Mouse (Mus musculus) heart, embryonic 14.5 days (tissue): ENCODE results near the gene Ppt2. TPM values are rescaled to one million over a fixed set of nuclear protein-coding genes. Genes with fewer than 3 reads are reported as not detected.

ENCODE experiments used
- ATAC-seq: fragments of 200-750 bp; cut with Nextera tagmentation; 2 replicates; pipeline ENCODE4 v1.8.0; 2017; ENCODE audit warnings: low read depth, moderate TSS enrichment; ENCODE audit not compliant: insufficient number of reproducible peaks, insufficient read depth, low FRiP score
- H3K27ac ChIP-seq, 2 experiments: fragments of 200-500 bp in 1 of 2; fragments of 300-500 bp in 1 of 2; sonication (generic) in 1 of 2; replicated peaks in 1 of 2; 2 replicates each; pipeline ENCODE4 v1.5.1; 2012 to 2014; ENCODE audit warnings: low read depth in 2 of 2, low read length in 2 of 2, control low read depth in 1 of 2, mild to moderate bottlenecking in 1 of 2, mixed read lengths in 1 of 2; ENCODE audit not compliant: control insufficient read depth in 1 of 2, insufficient read depth in 1 of 2
- H3K27me3 ChIP-seq: fragments of 300-500 bp; sonication (generic); 2 replicates; pipeline ENCODE4 v1.6.1; 2014; ENCODE audit warnings: mild to moderate bottlenecking, low read length, control low read depth; ENCODE audit not compliant: control insufficient read depth, insufficient read depth
- H3K36me3 ChIP-seq: fragments of 300-500 bp; sonication (generic); 2 replicates; pipeline ENCODE4 v1.6.1; 2014; ENCODE audit warnings: mild to moderate bottlenecking, control low read depth, low read length, mixed read lengths; ENCODE audit not compliant: control insufficient read depth, insufficient read depth
- H3K4me1 ChIP-seq, 2 experiments: fragments of 200-500 bp in 1 of 2; fragments of 300-500 bp in 1 of 2; sonication (generic) in 1 of 2; 2 replicates each; pipeline ENCODE4 v1.6.1; 2012 to 2014; ENCODE audit warnings: low read length in 2 of 2, control low read depth in 1 of 2, mixed read lengths in 1 of 2; ENCODE audit not compliant: control insufficient read depth in 2 of 2, insufficient read depth in 2 of 2
- H3K4me2 ChIP-seq: fragments of 300-500 bp; sonication (generic); 2 replicates; pipeline ENCODE4 v1.6.1; 2014; ENCODE audit warnings: mild to moderate bottlenecking, low read length
- H3K4me3 ChIP-seq, 2 experiments: fragments of 200-500 bp in 1 of 2; fragments of 300-500 bp in 1 of 2; sonication (generic) in 1 of 2; 2 replicates each; pipeline ENCODE4 v1.5.1; 2012 to 2014; ENCODE audit warnings: low read length in 2 of 2, mild to moderate bottlenecking in 2 of 2, control low read depth in 1 of 2, low read depth in 1 of 2, moderate library complexity in 1 of 2; ENCODE audit not compliant: control insufficient read depth in 1 of 2, insufficient read depth in 1 of 2
- H3K9ac ChIP-seq: fragments of 300-500 bp; sonication (generic); 2 replicates; pipeline ENCODE4 v1.6.1; 2014; ENCODE audit warnings: mild to moderate bottlenecking, low read length
- H3K9me3 ChIP-seq: fragments of 300-500 bp; sonication (generic); 2 replicates; pipeline ENCODE4 v1.6.1; 2016; ENCODE audit warnings: low read length, control low read depth; ENCODE audit not compliant: control insufficient read depth
- WGBS: fragments of 180-500 bp; shearing (Covaris S2); extraction: QIAGEN DNeasy Blood & Tissue Kit; methylation state at CpG from one replicate; pipeline ENCODE4 v1.1.7; 2014; 5-methylcytosine and 5-hydroxymethylcytosine counted together
- polyA plus RNA-seq: library from polyadenylated mRNA; unstranded; fragments of >200 nt; fragmentation: Nextera tagmentation; extraction: Ambion mirVana; gene quantifications from 2 replicates; pipeline ENCODE4 v1.2.1, GENCODE M21; 2014

The Ppt2 gene
- polyA plus RNA-seq, 1 experiment from 2014 or later, result 33.3 TPM

- Histone ChIP-seq H3K9me3 (no peaks in the 10 kb centered on the region), H3K36me3 (peaks cover 29% of the 10 kb centered on the region), H3K9ac (peak overlapping the region; percentile 97), H3K4me2 (peak overlapping the region; percentile 92), H3K27me3 (no peaks in the 10 kb centered on the region), H3K4me3 (peak overlapping the region; percentile 75 to 79), H3K4me1 (peaks cover 28 to 62% of the 10 kb centered on the region in 2 experiments), H3K27ac (peak overlapping the region in 1 of 2 experiments; percentile 94; a peak in 1 of 4 replicates)
- ATAC-seq, result no peak
- WGBS, result 60% methylated on average over 34 of the region's 34 CpGs
These were observed 34.4 kb downstream of the Ppt2 start for GRCm38 (mm10) chr17:34593752-34594525.

- Histone ChIP-seq H3K4me1 (peaks cover 26 to 68% of the 10 kb centered on the region in 2 experiments), H3K27me3 (no peaks in the 10 kb centered on the region), H3K4me3 (peak overlapping the region; percentile 75 to 79), H3K36me3 (peaks cover 29% of the 10 kb centered on the region), H3K9me3 (no peaks in the 10 kb centered on the region), H3K9ac (peak overlapping the region; percentile 97), H3K4me2 (peak overlapping the region; percentile 92), H3K27ac (peak overlapping the region; percentile 71 to 94)
- ATAC-seq, result no peak
- WGBS, result 2% methylated on average over 22 of the region's 32 CpGs
These were observed 35.4 kb downstream of the Ppt2 start for GRCm38 (mm10) chr17:34592581-34593549.

GRCm38 (mm10) chr17:34591994-34592375 is 36.3 kb downstream of the Ppt2 start:
- Histone ChIP-seq H3K4me2 (peak overlapping the region; percentile 92), H3K4me3 (peak overlapping the region; percentile 75 to 79), H3K27me3 (no peaks in the 10 kb centered on the region), H3K36me3 (peaks cover 29% of the 10 kb centered on the region), H3K9ac (peak overlapping the region; percentile 97), H3K4me1 (peaks cover 22 to 61% of the 10 kb centered on the region in 2 experiments), H3K27ac (peak overlapping the region; percentile 85 to 94), H3K9me3 (no peaks in the 10 kb centered on the region)
- WGBS, result under 1% methylated on average over 15 of the region's 35 CpGs
- ATAC-seq, result peak; percentile 41

DNA sequence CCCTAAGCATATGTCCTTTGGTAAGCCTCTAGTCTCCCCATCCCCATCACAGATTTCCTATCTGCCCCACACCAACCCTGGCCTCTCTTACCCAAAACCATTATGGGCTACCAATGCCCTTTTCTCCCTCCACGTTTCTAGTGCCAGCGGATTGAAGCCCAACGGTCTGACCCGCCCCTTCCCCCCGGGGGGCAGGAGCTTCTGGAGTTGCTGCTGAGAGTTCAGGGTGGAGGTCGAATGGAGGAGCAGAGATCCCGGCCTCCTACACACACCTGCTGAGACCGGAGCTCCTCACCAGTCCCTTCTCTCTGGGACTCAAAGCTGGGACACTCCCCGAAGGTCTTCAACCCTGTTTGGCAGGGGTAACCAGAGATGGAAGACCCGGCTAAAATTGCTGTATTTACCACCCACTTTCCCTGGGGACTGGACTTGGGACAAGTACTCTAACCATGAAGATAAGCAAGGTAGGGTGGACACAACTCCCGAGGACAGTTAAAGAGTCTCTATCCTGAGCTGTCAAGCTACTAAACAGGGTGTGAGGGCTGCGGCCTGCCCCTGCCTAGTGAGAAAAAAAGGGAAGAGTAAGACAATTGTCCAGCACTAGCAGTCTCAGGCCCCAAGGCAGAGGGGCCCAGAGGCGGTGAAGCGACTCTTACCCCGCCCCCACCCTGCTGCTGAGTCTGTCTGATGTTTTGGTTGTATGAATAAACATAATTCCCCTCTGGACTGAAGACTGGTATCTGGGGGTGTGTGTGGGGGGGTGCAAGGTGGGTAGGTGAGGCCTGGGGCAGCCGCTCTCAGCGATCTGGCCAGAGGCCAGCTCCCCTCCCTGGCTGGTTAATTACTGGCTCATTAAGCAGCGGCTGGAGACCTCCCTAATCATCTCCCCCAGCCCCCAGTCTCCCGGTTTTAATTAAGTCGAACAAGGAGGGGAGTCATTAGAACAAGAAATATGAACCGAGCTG is 37.0 kb downstream of the Ppt2 start, which contains the start of gene Pbx2:
Gene Pbx2, plus strand, starts transcription at position 238 of the 965 bp plus-strand sequence.
- H3K4me2 ChIP-seq, result peak within 1 kb of the TSS; percentile 92
- H3K27me3 ChIP-seq, result no peaks in the 10 kb centered on the region
- 12% methylated on average over 21 of the region's 21 CpGs for WGBS
- peak within 1 kb of the TSS; percentile 97 for H3K9ac ChIP-seq
- H3K4me1 ChIP-seq, result peaks cover 25 to 63% of the 10 kb centered on the region in 2 experiments
- H3K27ac ChIP-seq, result peak within 1 kb of the TSS; percentile 85 to 94
- H3K4me3 ChIP-seq, result peak within 1 kb of the TSS; percentile 75 to 79
- H3K9me3 ChIP-seq, result no peaks in the 10 kb centered on the region
- ATAC-seq, result no peak
- H3K36me3 ChIP-seq, result peaks cover 25% of the 10 kb centered on the region

DNA sequence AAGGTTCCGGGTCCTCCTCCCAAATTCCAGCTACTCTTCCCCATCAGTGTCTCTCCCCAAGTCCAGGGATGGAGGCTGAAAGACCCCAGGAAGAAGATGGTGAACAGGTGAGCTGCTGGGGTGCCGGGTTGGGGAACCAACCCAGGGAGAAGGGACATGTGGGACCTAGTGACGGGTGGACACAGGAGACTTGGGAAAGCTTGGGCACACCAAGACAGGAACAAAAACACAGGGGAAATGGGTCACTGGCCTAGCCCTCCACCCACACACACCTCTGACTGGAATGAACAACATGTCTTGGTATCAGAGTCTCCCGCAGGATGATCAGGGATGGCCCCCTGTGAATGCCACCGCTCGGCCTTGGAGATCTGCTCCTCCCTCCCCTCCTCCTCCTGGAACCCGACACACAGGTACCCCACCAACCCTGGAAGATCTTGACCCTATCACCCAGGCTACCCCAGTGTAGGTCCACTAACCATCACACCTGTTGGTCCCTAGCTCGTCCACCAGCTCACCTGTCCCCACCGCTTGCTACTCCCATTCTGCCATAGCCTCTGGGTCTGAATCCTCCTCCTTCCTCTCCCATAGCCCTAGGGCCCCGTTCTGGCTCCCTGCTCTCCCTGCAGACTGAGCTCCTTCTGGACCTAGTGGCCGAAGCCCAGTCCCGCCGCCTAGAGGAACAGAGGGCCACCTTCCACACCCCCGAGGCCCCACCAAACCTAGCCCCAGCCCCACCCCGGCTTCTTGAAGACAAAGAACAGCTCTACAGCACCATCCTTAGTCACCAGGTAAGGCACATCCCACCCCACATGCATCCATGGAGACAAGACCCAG is 37.9 kb downstream of the Ppt2 start:
- 70% methylated on average over 15 of the region's 15 CpGs for WGBS
- Histone ChIP-seq H3K4me1 (peaks cover 27 to 63% of the 10 kb centered on the region in 2 experiments), H3K27me3 (no peaks in the 10 kb centered on the region), H3K27ac (peak overlapping the region in 1 of 2 experiments; percentile 94; a peak in 2 of 4 replicates), H3K9me3 (no peaks in the 10 kb centered on the region), H3K9ac (peak overlapping the region; percentile 97; the same call in 1 of the 2 replicates), H3K36me3 (peaks cover 16% of the 10 kb centered on the region), H3K4me3 (no peak overlapping the region), H3K4me2 (peak overlapping the region; percentile 92)
- no peak for ATAC-seq

DNA sequence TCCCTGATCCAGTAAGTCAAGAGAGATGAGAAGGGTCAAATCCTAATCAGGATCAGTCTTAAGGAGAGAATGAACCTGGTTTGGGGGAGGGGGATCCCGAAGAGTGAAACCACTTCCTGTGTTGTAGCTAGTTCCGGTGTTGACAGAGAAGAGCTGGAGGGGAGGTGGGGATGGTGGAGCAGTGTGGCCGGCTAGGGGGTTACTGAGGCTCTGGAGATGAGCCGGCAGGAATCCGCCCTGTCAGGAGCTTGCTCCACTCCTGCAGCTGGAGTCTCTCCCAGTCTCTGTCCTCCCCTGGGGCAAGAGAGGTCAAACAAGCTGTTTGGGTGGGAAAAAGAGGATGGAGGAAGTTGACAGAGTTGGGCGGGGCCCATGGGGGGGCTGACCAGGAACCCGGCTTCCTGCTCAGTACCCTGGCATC is 38.6 kb downstream of the Ppt2 start, which contains the start of gene Gpsm3:
Gene Gpsm3, plus strand, starts transcription at position 126 of the 421 bp plus-strand sequence.
- H3K9ac ChIP-seq, result peak within 1 kb of the TSS; percentile 39; the same call in 1 of the 2 replicates

More for the DNA sequence above, 38.6 kb downstream of the Ppt2 start, which contains the start of gene Gpsm3:
- ATAC-seq, result no peak
- H3K27me3 ChIP-seq, result no peaks in the 10 kb centered on the region
- peaks cover 27 to 61% of the 10 kb centered on the region in 2 experiments for H3K4me1 ChIP-seq
- peaks cover 9% of the 10 kb centered on the region for H3K36me3 ChIP-seq
- H3K9me3 ChIP-seq, result no peaks in the 10 kb centered on the region
- WGBS, result 30% methylated on average over 7 of the region's 7 CpGs
- peak within 1 kb of the TSS; percentile 97 for H3K4me2 ChIP-seq
- no peak within 1 kb of the TSS for H3K4me3 ChIP-seq
- peak within 1 kb of the TSS; percentile 33 to 94; a peak in 3 of 4 replicates for H3K27ac ChIP-seq
